Mouse (Mus musculus) stomach, embryonic 15.5 days (tissue): ENCODE results near the gene Tmem251. TPM values are rescaled to one million over a fixed set of nuclear protein-coding genes. Genes with fewer than 3 reads are reported as not detected.

Experiments
- ATAC-seq: fragments of 200-750 bp; cut with Nextera tagmentation; 2 replicates; pipeline ENCODE4 v1.8.0; 2017; ENCODE audit warnings: low read depth, moderate number of reproducible peaks, moderate TSS enrichment; ENCODE audit not compliant: insufficient read depth, low FRiP score
- H3K27ac ChIP-seq: fragments of 300-500 bp; sonication (generic); 2 replicates; pipeline ENCODE4 v1.5.1; 2015; ENCODE audit warnings: mild to moderate bottlenecking, inconsistent platforms
- H3K27me3 ChIP-seq: fragments of 300-500 bp; sonication (generic); replicated peaks from 2 replicates; pipeline ENCODE4 v1.6.1; 2015; ENCODE audit warnings: inconsistent platforms
- H3K36me3 ChIP-seq: fragments of 300-500 bp; sonication (generic); 2 replicates; pipeline ENCODE4 v1.6.1; 2015; ENCODE audit warnings: inconsistent platforms
- H3K4me1 ChIP-seq: fragments of 300-500 bp; sonication (generic); 2 replicates; pipeline ENCODE4 v1.6.1; 2015; ENCODE audit warnings: inconsistent platforms
- H3K4me2 ChIP-seq: fragments of 300-500 bp; sonication (generic); 2 replicates; pipeline ENCODE4 v1.6.1; 2015; ENCODE audit warnings: mild to moderate bottlenecking, inconsistent platforms
- H3K4me3 ChIP-seq: fragments of 300-500 bp; sonication (generic); replicated peaks from 2 replicates; pipeline ENCODE4 v1.5.1; 2015; ENCODE audit warnings: inconsistent platforms
- H3K9ac ChIP-seq: fragments of 300-500 bp; sonication (generic); 2 replicates; pipeline ENCODE4 v1.6.1; 2015; ENCODE audit warnings: inconsistent platforms
- H3K9me3 ChIP-seq: fragments of 300-500 bp; sonication (generic); 2 replicates; pipeline ENCODE4 v1.6.1; 2016; ENCODE audit warnings: inconsistent platforms
- WGBS: fragments of 180-500 bp; shearing (Covaris S2); methylation state at CpG from one replicate; pipeline ENCODE4 v1.1.7; 2015; 5-methylcytosine and 5-hydroxymethylcytosine counted together
- polyA plus RNA-seq: library from polyadenylated mRNA; unstranded; fragments of >200 nt; fragmentation: Nextera tagmentation; extraction: Ambion mirVana; gene quantifications from 2 replicates; pipeline ENCODE4 v1.2.1, GENCODE M21; 2015

Gene Tmem251
- 12.2 and 12.9 TPM in 2 replicates for polyA plus RNA-seq

DNA sequence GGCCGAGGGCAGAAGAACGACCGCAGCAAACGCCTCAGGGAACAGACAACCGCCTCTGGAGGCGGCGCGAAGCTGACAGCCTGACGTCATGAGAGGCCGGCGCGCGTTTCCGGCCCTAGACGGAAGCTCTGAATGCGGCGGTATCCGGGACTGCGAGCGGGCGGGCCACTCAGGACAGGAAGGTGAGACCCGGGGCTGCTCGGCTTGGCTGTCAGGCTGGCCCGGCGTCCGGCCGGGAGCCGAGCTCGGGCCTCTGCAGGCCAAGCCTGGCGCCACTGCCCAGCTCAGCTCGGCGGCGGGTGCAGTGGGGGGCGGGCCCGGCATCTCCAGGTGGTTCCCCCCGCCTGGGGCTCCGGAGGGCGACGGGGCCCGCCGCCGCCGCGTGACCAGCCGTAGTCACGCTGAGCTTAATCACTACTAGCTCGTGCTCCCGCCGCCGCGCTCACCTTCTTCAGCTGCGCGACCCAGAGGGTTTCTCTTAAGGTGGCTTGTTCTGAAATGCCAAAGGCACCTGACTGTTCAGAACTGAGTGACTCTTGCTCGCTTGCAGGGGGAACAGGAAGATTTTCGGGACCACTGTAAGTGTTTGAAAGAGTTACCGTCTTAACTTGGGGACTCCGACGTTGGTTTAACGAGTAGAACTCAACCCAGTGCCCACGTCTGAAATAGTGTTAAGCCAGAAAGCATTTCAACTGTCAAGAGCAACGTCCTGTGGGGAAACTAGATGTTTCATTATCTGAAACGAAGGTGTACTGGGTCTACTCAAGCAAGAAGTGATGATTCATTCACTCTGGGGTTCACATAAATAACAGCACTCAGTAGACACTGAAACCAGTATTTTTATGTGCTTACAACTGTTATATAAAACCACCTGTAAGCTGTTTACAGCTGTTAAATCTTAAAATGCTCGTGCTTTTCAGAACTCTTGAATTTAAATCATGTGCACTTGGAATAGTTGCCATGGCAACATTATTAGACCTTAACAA is at the start of gene Tmem251, which contains the start of gene Moap1:
Gene Tmem251, plus strand, starts transcription at position 174 of the 986 bp plus-strand sequence.
Gene Moap1, minus strand, starts transcription at position 73 of the 986 bp plus-strand sequence.
- Histone ChIP-seq H3K36me3 (no peaks in the 10 kb centered on the region), H3K9ac (peak within 1 kb of the TSS; percentile 69), H3K4me2 (peak within 1 kb of the TSS; percentile 72), H3K9me3 (no peaks in the 10 kb centered on the region), H3K27me3 (no peaks in the 10 kb centered on the region), H3K27ac (peak within 1 kb of the TSS; percentile 94), H3K4me1 (peaks cover 11% of the 10 kb centered on the region), H3K4me3 (peak within 1 kb of the TSS; percentile 80)
- ATAC-seq, result peak; percentile 98
- WGBS, result under 1% methylated on average over 62 of the region's 63 CpGs

GRCm38 (mm10) chr12:102695369-102696239 is 48.0 kb upstream of the Tmem251 start:
- no peaks in the 10 kb centered on the region for H3K9me3 ChIP-seq
- ATAC-seq, result no peak
- peak overlapping the region; percentile 10; the same call in 1 of the 2 replicates for H3K4me2 ChIP-seq
- peaks cover 48% of the 10 kb centered on the region for H3K4me1 ChIP-seq
- 68% methylated on average over 18 of the region's 18 CpGs for WGBS
- no peak overlapping the region for H3K27ac ChIP-seq
- no peaks in the 10 kb centered on the region for H3K27me3 ChIP-seq
- no peaks in the 10 kb centered on the region for H3K36me3 ChIP-seq
- no peak overlapping the region for H3K9ac ChIP-seq
- H3K4me3 ChIP-seq, result no peak overlapping the region

- H3K4me1 ChIP-seq, result peaks cover 43% of the 10 kb centered on the region
- no peak overlapping the region for H3K4me2 ChIP-seq
- 70% methylated on average over 14 of the region's 14 CpGs for WGBS
- ATAC-seq, result no peak
- no peak overlapping the region for H3K9ac ChIP-seq
- H3K9me3 ChIP-seq, result no peaks in the 10 kb centered on the region
- H3K4me3 ChIP-seq, result no peak overlapping the region
- H3K36me3 ChIP-seq, result no peaks in the 10 kb centered on the region
- no peaks in the 10 kb centered on the region for H3K27me3 ChIP-seq
- no peak overlapping the region for H3K27ac ChIP-seq
Measured at GRCm38 (mm10) chr12:102696635-102697354, 46.8 kb upstream of the Tmem251 start.

GRCm38 (mm10) chr12:102697381-102697780 is 46.2 kb upstream of the Tmem251 start:
- Histone ChIP-seq H3K4me3 (no peak overlapping the region), H3K4me1 (peaks cover 47% of the 10 kb centered on the region), H3K36me3 (no peaks in the 10 kb centered on the region), H3K9ac (no peak overlapping the region), H3K27ac (no peak overlapping the region), H3K9me3 (no peaks in the 10 kb centered on the region), H3K4me2 (no peak overlapping the region), H3K27me3 (no peaks in the 10 kb centered on the region)
- WGBS, result 76% methylated on average over 7 of the region's 7 CpGs
- no peak for ATAC-seq

DNA sequence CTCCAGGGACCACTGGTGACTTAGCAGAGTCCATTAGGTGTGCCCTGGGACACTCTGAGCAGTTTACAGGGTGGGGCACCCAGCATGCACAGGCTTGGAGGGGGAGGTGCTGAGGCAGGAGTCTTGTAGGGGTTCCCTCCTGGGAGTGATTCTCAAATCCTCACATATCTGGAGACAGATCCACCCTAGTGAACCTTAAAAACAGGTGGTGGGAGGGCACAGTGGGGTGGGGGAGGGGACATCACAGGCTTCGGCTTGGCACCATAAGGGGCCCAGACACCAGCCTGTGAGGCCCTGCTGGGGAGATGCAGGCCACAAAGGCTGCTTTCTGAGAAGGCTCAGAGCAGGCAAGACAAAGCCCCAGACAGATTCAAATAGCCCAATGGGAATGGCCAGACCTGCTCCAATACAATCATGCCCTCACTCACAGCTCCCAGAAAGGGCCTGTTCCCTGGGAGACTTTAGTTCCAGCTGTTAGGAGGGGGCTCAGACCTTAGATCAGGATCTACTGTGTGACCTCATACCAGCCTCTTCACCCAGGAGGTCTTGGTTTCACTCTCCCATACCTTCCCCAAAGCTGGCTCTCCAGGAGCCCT is 45.4 kb upstream of the Tmem251 start:
- Histone ChIP-seq H3K27me3 (no peaks in the 10 kb centered on the region), H3K9me3 (no peaks in the 10 kb centered on the region), H3K4me1 (peaks cover 52% of the 10 kb centered on the region), H3K4me3 (no peak overlapping the region), H3K27ac (peak overlapping the region; percentile 12; the same call in 1 of the 2 replicates), H3K9ac (no peak overlapping the region), H3K4me2 (no peak overlapping the region), H3K36me3 (no peaks in the 10 kb centered on the region)
- peak; percentile 55; the same call in 1 of the 2 replicates for ATAC-seq
- WGBS, result 47% methylated on average over 1 of the region's 1 CpGs

DNA sequence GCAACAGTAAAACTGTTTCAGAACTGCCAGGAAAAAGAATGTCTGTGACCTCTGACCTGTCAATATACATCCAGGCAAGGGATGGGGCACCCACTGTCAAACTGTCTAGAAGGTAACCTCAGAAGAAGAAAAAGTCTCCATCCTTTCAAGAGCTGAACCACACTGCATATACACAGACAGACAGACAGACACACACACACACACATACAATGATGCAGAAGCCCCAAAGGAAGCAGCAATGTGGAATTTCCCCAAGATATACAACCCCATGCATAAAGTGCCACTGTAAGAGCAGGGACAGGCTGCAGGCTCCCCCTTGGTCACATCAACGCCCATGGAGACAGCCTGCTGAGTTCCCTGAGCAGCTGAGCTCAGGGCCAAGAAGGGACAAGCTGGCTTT is 44.4 kb upstream of the Tmem251 start:
- Histone ChIP-seq H3K9ac (no peak overlapping the region), H3K27ac (no peak overlapping the region), H3K4me3 (no peak overlapping the region), H3K9me3 (no peaks in the 10 kb centered on the region), H3K4me1 (peaks cover 58% of the 10 kb centered on the region), H3K4me2 (no peak overlapping the region), H3K36me3 (no peaks in the 10 kb centered on the region), H3K27me3 (no peaks in the 10 kb centered on the region)
- WGBS, result 47% methylated on average over 1 of the region's 1 CpGs
- ATAC-seq, result no peak

DNA sequence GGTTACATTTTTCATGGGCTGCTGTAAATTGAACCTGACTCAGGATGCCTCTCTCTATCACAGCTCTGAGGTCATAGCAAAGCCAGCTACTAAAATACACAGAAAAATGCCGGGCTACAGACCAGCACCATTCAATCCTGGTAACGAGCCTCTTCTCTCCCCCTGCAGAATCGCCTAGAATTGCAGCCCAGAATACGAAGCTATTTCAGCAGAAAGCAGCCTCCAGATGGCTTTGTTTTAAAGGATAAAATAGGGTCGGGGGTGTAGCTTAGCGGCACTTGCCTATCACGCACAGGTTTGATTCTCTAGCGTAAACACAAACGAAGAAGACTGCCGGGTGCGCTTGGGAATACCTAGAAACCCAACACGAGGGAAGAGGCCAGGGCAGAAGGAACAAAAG is 43.1 kb upstream of the Tmem251 start:
- no peaks in the 10 kb centered on the region for H3K36me3 ChIP-seq
- no peak for ATAC-seq
- no peak overlapping the region for H3K4me3 ChIP-seq
- H3K4me2 ChIP-seq, result no peak overlapping the region
- peaks cover 59% of the 10 kb centered on the region for H3K4me1 ChIP-seq
- WGBS, result 50% methylated on average over 12 of the region's 12 CpGs
- no peak overlapping the region for H3K9ac ChIP-seq
- H3K27ac ChIP-seq, result no peak overlapping the region
- H3K9me3 ChIP-seq, result no peaks in the 10 kb centered on the region
- H3K27me3 ChIP-seq, result no peaks in the 10 kb centered on the region

GRCm38 (mm10) chr12:102701691-102702207 is 41.8 kb upstream of the Tmem251 start:
- peaks cover 51% of the 10 kb centered on the region for H3K4me1 ChIP-seq
- H3K9ac ChIP-seq, result no peak overlapping the region
- H3K36me3 ChIP-seq, result no peaks in the 10 kb centered on the region
- H3K27me3 ChIP-seq, result no peaks in the 10 kb centered on the region
- peak overlapping the region; percentile 95; the same call in 1 of the 2 replicates for H3K4me2 ChIP-seq
- no peak overlapping the region for H3K27ac ChIP-seq
- no peak overlapping the region for H3K4me3 ChIP-seq
- no peak for ATAC-seq
- no peaks in the 10 kb centered on the region for H3K9me3 ChIP-seq
- 90% methylated on average over 5 of the region's 5 CpGs for WGBS

DNA sequence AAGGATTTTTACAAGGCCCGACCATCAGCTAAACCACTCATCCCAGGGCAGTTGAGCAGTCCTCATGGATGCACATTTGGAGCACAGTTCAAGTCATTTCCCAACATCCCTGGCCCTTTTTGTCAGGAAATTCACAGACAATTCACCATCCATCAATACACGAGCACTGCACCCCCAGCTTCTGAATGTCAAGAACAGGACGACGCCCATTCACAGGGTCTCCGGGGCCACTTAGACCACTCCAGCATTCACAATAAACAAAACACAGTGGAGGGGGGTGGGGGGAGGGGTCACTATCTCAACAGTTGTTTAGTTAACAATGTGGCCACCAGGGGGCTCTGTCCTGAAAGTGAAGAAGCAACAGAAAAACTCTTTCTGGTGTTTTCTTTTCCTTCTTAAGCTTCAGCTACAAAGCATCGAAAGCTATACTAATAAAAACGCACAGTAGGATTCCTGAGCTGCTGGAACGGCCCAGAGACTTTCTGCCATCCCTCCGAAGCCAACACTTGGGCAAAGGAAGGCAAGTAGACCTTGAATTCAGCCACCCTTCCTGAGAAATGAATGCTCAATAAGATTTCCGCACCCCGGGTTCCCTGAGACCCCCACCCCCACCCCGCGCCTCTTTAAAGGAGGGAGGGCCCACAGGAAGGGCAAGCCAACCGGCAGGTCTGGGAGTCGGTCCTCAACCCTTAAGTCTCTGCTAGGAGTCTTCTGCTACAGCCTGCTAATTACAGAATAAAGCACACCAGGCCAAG is 41.0 kb upstream of the Tmem251 start:
- peak overlapping the region; percentile 95 for H3K4me2 ChIP-seq
- H3K4me1 ChIP-seq, result peaks cover 44% of the 10 kb centered on the region
- H3K27ac ChIP-seq, result 0 out of 2 replicates have a peak overlapping the region, but pooled peaks have one; percentile 37
- WGBS, result 9% methylated on average over 15 of the region's 15 CpGs
- H3K4me3 ChIP-seq, result peak overlapping the region; percentile 81
- H3K27me3 ChIP-seq, result no peaks in the 10 kb centered on the region
- H3K36me3 ChIP-seq, result no peaks in the 10 kb centered on the region
- no peak overlapping the region for H3K9ac ChIP-seq
- H3K9me3 ChIP-seq, result no peaks in the 10 kb centered on the region
- no peak for ATAC-seq

- Histone ChIP-seq H3K36me3 (no peaks in the 10 kb centered on the region), H3K27me3 (no peaks in the 10 kb centered on the region), H3K4me1 (peaks cover 43% of the 10 kb centered on the region), H3K9ac (no peak overlapping the region), H3K4me2 (peak overlapping the region; percentile 95), H3K4me3 (peak overlapping the region; percentile 81), H3K27ac (0 out of 2 replicates have a peak overlapping the region, but pooled peaks have one; percentile 37), H3K9me3 (no peaks in the 10 kb centered on the region)
- no peak for ATAC-seq
- WGBS, result 8% methylated on average over 4 of the region's 4 CpGs
Measured at GRCm38 (mm10) chr12:102703111-102703412, 40.5 kb upstream of the Tmem251 start.
